Mouse (Mus musculus): ENCODE measurements around the gene Pecam1. TPM values are rescaled to one million over a fixed set of nuclear protein-coding genes. Genes with fewer than 3 reads are reported as not detected.
A peak's percentile ranks its signal among the peaks of the same experiment; 100 is the strongest.
"Not testable (repeated sequence)": the region's sequence is repeated elsewhere in the genome, so short reads cannot be mapped to it uniquely, and the experiment has no call there.

Gene Pecam1
- polyA plus RNA-seq, 1 experiment: 0.15 TPM

GRCm38 (mm10) chr11:106637754-106638153 lies 112.7 kb downstream of the Pecam1 start:
- Histone ChIP-seq H3K79me2 (ENCODE audit: control insufficient read depth, insufficient read depth) (no peaks in the 10 kb centered on the region), H3ac (ENCODE audit: control insufficient read depth, insufficient read length, low read depth) (no peak overlapping the region), H3K79me3 (ENCODE audit: low read depth) (no peaks in the 10 kb centered on the region), H3K36me3 (ENCODE audit: control insufficient read depth, insufficient read depth) (no peaks in the 10 kb centered on the region), H3K27me3 (ENCODE audit: control insufficient read depth, insufficient read depth, insufficient read length) (no peaks in the 10 kb centered on the region), H3K4me3 (ENCODE audit: insufficient read depth, poor library complexity, severe bottlenecking) (no peak overlapping the region)
- TF ChIP-seq MYOD1 (IDR thresholded peaks at IDR 0.05; ENCODE audit: control insufficient read depth, insufficient read length, low read depth) (no peak), MYOG (IDR thresholded peaks at IDR 0.05; ENCODE audit: control insufficient read depth, extremely low read depth, insufficient read length) (no peak), CTCF (IDR thresholded peaks at IDR 0.05; ENCODE audit: control insufficient read depth, insufficient read depth, insufficient read length) (no peak)

- TF ChIP-seq MYOD1 (IDR thresholded peaks at IDR 0.05; ENCODE audit: control insufficient read depth, insufficient read length, low read depth): no peak
- TF ChIP-seq USF1 (IDR thresholded peaks at IDR 0.05; ENCODE audit: low read depth): no peak
- TF ChIP-seq MAX (IDR thresholded peaks at IDR 0.05): no peak
- TF ChIP-seq MYOG (IDR thresholded peaks at IDR 0.05; ENCODE audit: control insufficient read depth, extremely low read depth, insufficient read length): no peak
- no peaks in the 10 kb centered on the region for H3K27me3 ChIP-seq (ENCODE audit: control insufficient read depth, insufficient read depth, insufficient read length)
Measured at GRCm38 (mm10) chr11:106635946-106636345, 114.5 kb downstream of the Pecam1 start.

GRCm38 (mm10) chr11:106634175-106634574 lies 116.3 kb downstream of the Pecam1 start:
- not testable (repeated sequence) for H3K4me3 ChIP-seq (ENCODE audit: insufficient read depth, poor library complexity, severe bottlenecking); H3K79me2 ChIP-seq (ENCODE audit: control insufficient read depth, insufficient read depth); H3K36me3 ChIP-seq (ENCODE audit: control insufficient read depth, insufficient read depth); H3ac ChIP-seq (ENCODE audit: control insufficient read depth, insufficient read length, low read depth); H3K79me3 ChIP-seq (ENCODE audit: low read depth); H3K27me3 ChIP-seq (ENCODE audit: control insufficient read depth, insufficient read depth, insufficient read length)

More at GRCm38 (mm10) chr11:106635946-106636345, 114.5 kb downstream of the Pecam1 start:
- no peak overlapping the region for H3ac ChIP-seq (ENCODE audit: control insufficient read depth, insufficient read length, low read depth)
- no peak overlapping the region for H3K4me3 ChIP-seq (ENCODE audit: insufficient read depth, poor library complexity, severe bottlenecking)
- H3K79me2 ChIP-seq (ENCODE audit: control insufficient read depth, insufficient read depth): no peaks in the 10 kb centered on the region
- no peaks in the 10 kb centered on the region for H3K79me3 ChIP-seq (ENCODE audit: low read depth)
- H3K36me3 ChIP-seq (ENCODE audit: control insufficient read depth, insufficient read depth): no peaks in the 10 kb centered on the region

GRCm38 (mm10) chr11:106633456-106633855 lies 117.0 kb downstream of the Pecam1 start:
- H3K27me3 ChIP-seq (ENCODE audit: control insufficient read depth, insufficient read depth, insufficient read length): no peaks in the 10 kb centered on the region
- no peaks in the 10 kb centered on the region for H3K79me3 ChIP-seq (ENCODE audit: low read depth)
- no peaks in the 10 kb centered on the region for H3K79me2 ChIP-seq (ENCODE audit: control insufficient read depth, insufficient read depth)
- H3K4me3 ChIP-seq (ENCODE audit: insufficient read depth, poor library complexity, severe bottlenecking): no peak overlapping the region
- no peaks in the 10 kb centered on the region for H3K36me3 ChIP-seq (ENCODE audit: control insufficient read depth, insufficient read depth)
- no peak overlapping the region for H3ac ChIP-seq (ENCODE audit: control insufficient read depth, insufficient read length, low read depth)
- TF ChIP-seq USF1 (IDR thresholded peaks at IDR 0.05; ENCODE audit: low read depth) (no peak), CTCF (IDR thresholded peaks at IDR 0.05; ENCODE audit: control insufficient read depth, insufficient read depth, insufficient read length) (no peak), MAX (IDR thresholded peaks at IDR 0.05) (no peak), MYOD1 (IDR thresholded peaks at IDR 0.05; ENCODE audit: control insufficient read depth, insufficient read length, low read depth) (no peak), FOSL1 (IDR thresholded peaks at IDR 0.05; ENCODE audit: insufficient read depth, low read length, poor library complexity, severe bottlenecking) (no peak), MYOG (IDR thresholded peaks at IDR 0.05; ENCODE audit: control insufficient read depth, extremely low read depth, insufficient read length) (no peak), CEBPB (IDR thresholded peaks at IDR 0.05; ENCODE audit: low read depth) (no peak)

DNA sequence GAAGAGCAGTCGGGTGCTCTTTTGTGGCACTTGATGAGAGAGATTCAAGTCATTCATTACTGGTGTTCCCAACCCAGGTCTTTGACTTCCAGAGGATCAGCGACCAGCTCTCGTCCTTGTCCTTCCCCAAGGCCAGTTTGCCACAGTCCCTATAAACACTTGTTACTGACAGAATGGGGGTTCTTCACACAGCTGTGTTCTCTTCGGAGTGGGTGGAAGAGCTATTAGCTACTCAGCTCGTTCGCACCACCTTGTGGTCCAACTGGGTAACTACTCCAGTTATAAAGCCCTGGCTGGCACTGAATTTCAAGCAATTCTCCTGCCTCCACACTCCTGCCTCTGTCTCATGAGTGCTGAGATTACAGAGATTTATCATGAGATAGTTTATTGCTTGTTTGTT lies 122.7 kb downstream of the Pecam1 start:
- H3K79me2 ChIP-seq (ENCODE audit: control insufficient read depth, insufficient read depth): no peaks in the 10 kb centered on the region
- TF ChIP-seq MYOD1 (IDR thresholded peaks at IDR 0.05; ENCODE audit: control insufficient read depth, insufficient read length, low read depth): no peak
- TF ChIP-seq CTCF (IDR thresholded peaks at IDR 0.05; ENCODE audit: control insufficient read depth, insufficient read depth, insufficient read length): peak; percentile 60
- no peak overlapping the region for H3ac ChIP-seq (ENCODE audit: control insufficient read depth, insufficient read length, low read depth)
- H3K79me3 ChIP-seq (ENCODE audit: low read depth): no peaks in the 10 kb centered on the region
- no peak overlapping the region for H3K4me3 ChIP-seq (ENCODE audit: insufficient read depth, poor library complexity, severe bottlenecking)
- no peaks in the 10 kb centered on the region for H3K27me3 ChIP-seq (ENCODE audit: control insufficient read depth, insufficient read depth, insufficient read length)
- no peaks in the 10 kb centered on the region for H3K36me3 ChIP-seq (ENCODE audit: control insufficient read depth, insufficient read depth)

- no peak overlapping the region for H3K4me3 ChIP-seq (ENCODE audit: insufficient read depth, poor library complexity, severe bottlenecking)
- no peaks in the 10 kb centered on the region for H3K36me3 ChIP-seq (ENCODE audit: control insufficient read depth, insufficient read depth)
- H3ac ChIP-seq (ENCODE audit: control insufficient read depth, insufficient read length, low read depth): no peak overlapping the region
- H3K79me3 ChIP-seq (ENCODE audit: low read depth): no peaks in the 10 kb centered on the region
- TF ChIP-seq MYOG (IDR thresholded peaks at IDR 0.05; ENCODE audit: control insufficient read depth, extremely low read depth, insufficient read length) (no peak), CEBPB (IDR thresholded peaks at IDR 0.05; ENCODE audit: low read depth) (no peak), MYOD1 (IDR thresholded peaks at IDR 0.05; ENCODE audit: control insufficient read depth, insufficient read length, low read depth) (no peak), FOSL1 (IDR thresholded peaks at IDR 0.05; ENCODE audit: insufficient read depth, low read length, poor library complexity, severe bottlenecking) (no peak), CTCF (IDR thresholded peaks at IDR 0.05; ENCODE audit: control insufficient read depth, insufficient read depth, insufficient read length) (no peak), MAX (IDR thresholded peaks at IDR 0.05) (no peak), USF1 (IDR thresholded peaks at IDR 0.05; ENCODE audit: low read depth) (no peak)
- H3K27me3 ChIP-seq (ENCODE audit: control insufficient read depth, insufficient read depth, insufficient read length): no peaks in the 10 kb centered on the region
- H3K79me2 ChIP-seq (ENCODE audit: control insufficient read depth, insufficient read depth): no peaks in the 10 kb centered on the region
Measured at GRCm38 (mm10) chr11:106625577-106625976, 124.9 kb downstream of the Pecam1 start.

Measured in C2C12 (cell line).